Mouse (Mus musculus): ENCODE data around the gene Anxa4. TPM values are rescaled to one million over a fixed set of nuclear protein-coding genes. Genes with fewer than 3 reads are reported as not detected.

Gene Anxa4
- polyA plus RNA-seq, 1 experiment, result 27.8 TPM

GRCm38 (mm10) chr6:86772631-86773030 is 20.8 kb downstream of the Anxa4 start:
- no peaks in the 10 kb centered on the region for H3K36me3 ChIP-seq (ENCODE audit: control insufficient read depth, insufficient read depth, low read length)
- no peak overlapping the region for H3K4me3 ChIP-seq (ENCODE audit: control insufficient read depth, insufficient read depth, low read length)
- no peak for DNase-seq
- TF ChIP-seq POLR2A (IDR thresholded peaks at IDR 0.05; ENCODE audit: control insufficient read depth, extremely low read depth, insufficient read depth, low read length, poor library complexity) (no peak), CTCF (IDR thresholded peaks at IDR 0.05; ENCODE audit: borderline replicate concordance, control insufficient read depth, extremely low read depth, insufficient read depth, low read length, poor library complexity) (no peak)
- H3K27ac ChIP-seq (ENCODE audit: control insufficient read depth, insufficient read depth, low read length), result no peak overlapping the region
- WGBS, result 90% methylated on average over 7 of the region's 7 CpGs
- H3K27me3 ChIP-seq (ENCODE audit: control insufficient read depth, insufficient read depth, low read length), result no peaks in the 10 kb centered on the region
- no peaks in the 10 kb centered on the region for H3K4me1 ChIP-seq (replicated peaks; ENCODE audit: control insufficient read depth, insufficient read depth, low read length)

GRCm38 (mm10) chr6:86768938-86769337 is 24.4 kb downstream of the Anxa4 start:
- Histone ChIP-seq H3K36me3 (ENCODE audit: control insufficient read depth, insufficient read depth, low read length) (no peaks in the 10 kb centered on the region), H3K27me3 (ENCODE audit: control insufficient read depth, insufficient read depth, low read length) (no peaks in the 10 kb centered on the region), H3K4me1 (replicated peaks; ENCODE audit: control insufficient read depth, insufficient read depth, low read length) (no peaks in the 10 kb centered on the region), H3K27ac (ENCODE audit: control insufficient read depth, insufficient read depth, low read length) (no peak overlapping the region), H3K4me3 (ENCODE audit: control insufficient read depth, insufficient read depth, low read length) (no peak overlapping the region)
- 93% methylated on average over 4 of the region's 4 CpGs for WGBS
- no peak for TF ChIP-seq CTCF (IDR thresholded peaks at IDR 0.05; ENCODE audit: borderline replicate concordance, control insufficient read depth, extremely low read depth, insufficient read depth, low read length, poor library complexity)
- no peak for TF ChIP-seq POLR2A (IDR thresholded peaks at IDR 0.05; ENCODE audit: control insufficient read depth, extremely low read depth, insufficient read depth, low read length, poor library complexity)
- no peak for DNase-seq

GRCm38 (mm10) chr6:86768186-86768776 is 25.1 kb downstream of the Anxa4 start:
- 92% methylated on average over 4 of the region's 4 CpGs for WGBS
- no peaks in the 10 kb centered on the region for H3K4me1 ChIP-seq (replicated peaks; ENCODE audit: control insufficient read depth, insufficient read depth, low read length)
- no peaks in the 10 kb centered on the region for H3K36me3 ChIP-seq (ENCODE audit: control insufficient read depth, insufficient read depth, low read length)
- H3K27ac ChIP-seq (ENCODE audit: control insufficient read depth, insufficient read depth, low read length), result no peak overlapping the region
- no peak for DNase-seq
- TF ChIP-seq POLR2A (IDR thresholded peaks at IDR 0.05; ENCODE audit: control insufficient read depth, extremely low read depth, insufficient read depth, low read length, poor library complexity) (no peak), CTCF (IDR thresholded peaks at IDR 0.05; ENCODE audit: borderline replicate concordance, control insufficient read depth, extremely low read depth, insufficient read depth, low read length, poor library complexity) (no peak)
- no peak overlapping the region for H3K4me3 ChIP-seq (ENCODE audit: control insufficient read depth, insufficient read depth, low read length)
- no peaks in the 10 kb centered on the region for H3K27me3 ChIP-seq (ENCODE audit: control insufficient read depth, insufficient read depth, low read length)

GRCm38 (mm10) chr6:86767465-86767864 is 25.9 kb downstream of the Anxa4 start:
- no peaks in the 10 kb centered on the region for H3K4me1 ChIP-seq (replicated peaks; ENCODE audit: control insufficient read depth, insufficient read depth, low read length)
- no peaks in the 10 kb centered on the region for H3K27me3 ChIP-seq (ENCODE audit: control insufficient read depth, insufficient read depth, low read length)
- no peak overlapping the region for H3K27ac ChIP-seq (ENCODE audit: control insufficient read depth, insufficient read depth, low read length)
- DNase-seq, result no peak
- no peak for TF ChIP-seq CTCF (IDR thresholded peaks at IDR 0.05; ENCODE audit: borderline replicate concordance, control insufficient read depth, extremely low read depth, insufficient read depth, low read length, poor library complexity)
- TF ChIP-seq POLR2A (IDR thresholded peaks at IDR 0.05; ENCODE audit: control insufficient read depth, extremely low read depth, insufficient read depth, low read length, poor library complexity), result no peak
- H3K36me3 ChIP-seq (ENCODE audit: control insufficient read depth, insufficient read depth, low read length), result no peaks in the 10 kb centered on the region
- no peak overlapping the region for H3K4me3 ChIP-seq (ENCODE audit: control insufficient read depth, insufficient read depth, low read length)
- 63% methylated on average over 3 of the region's 3 CpGs for WGBS

GRCm38 (mm10) chr6:86765637-86766059 is 27.7 kb downstream of the Anxa4 start:
- TF ChIP-seq CTCF (IDR thresholded peaks at IDR 0.05; ENCODE audit: borderline replicate concordance, control insufficient read depth, extremely low read depth, insufficient read depth, low read length, poor library complexity), result no peak
- TF ChIP-seq POLR2A (IDR thresholded peaks at IDR 0.05; ENCODE audit: control insufficient read depth, extremely low read depth, insufficient read depth, low read length, poor library complexity), result no peak
- 25% methylated on average over 6 of the region's 6 CpGs for WGBS
- Histone ChIP-seq H3K36me3 (ENCODE audit: control insufficient read depth, insufficient read depth, low read length) (no peaks in the 10 kb centered on the region), H3K27ac (ENCODE audit: control insufficient read depth, insufficient read depth, low read length) (no peak overlapping the region), H3K4me1 (replicated peaks; ENCODE audit: control insufficient read depth, insufficient read depth, low read length) (no peaks in the 10 kb centered on the region), H3K4me3 (ENCODE audit: control insufficient read depth, insufficient read depth, low read length) (no peak overlapping the region), H3K27me3 (ENCODE audit: control insufficient read depth, insufficient read depth, low read length) (no peaks in the 10 kb centered on the region)
- DNase-seq, result no peak

- no peak for DNase-seq
- Histone ChIP-seq H3K4me3 (ENCODE audit: control insufficient read depth, insufficient read depth, low read length) (no peak overlapping the region), H3K27ac (ENCODE audit: control insufficient read depth, insufficient read depth, low read length) (no peak overlapping the region), H3K4me1 (replicated peaks; ENCODE audit: control insufficient read depth, insufficient read depth, low read length) (no peaks in the 10 kb centered on the region), H3K27me3 (ENCODE audit: control insufficient read depth, insufficient read depth, low read length) (no peaks in the 10 kb centered on the region), H3K36me3 (ENCODE audit: control insufficient read depth, insufficient read depth, low read length) (no peaks in the 10 kb centered on the region)
- no peak for TF ChIP-seq POLR2A (IDR thresholded peaks at IDR 0.05; ENCODE audit: control insufficient read depth, extremely low read depth, insufficient read depth, low read length, poor library complexity)
- no peak for TF ChIP-seq CTCF (IDR thresholded peaks at IDR 0.05; ENCODE audit: borderline replicate concordance, control insufficient read depth, extremely low read depth, insufficient read depth, low read length, poor library complexity)
- WGBS, result 75% methylated on average over 10 of the region's 10 CpGs
Observed at GRCm38 (mm10) chr6:86754105-86754863, 39.1 kb downstream of the Anxa4 start.

Measured in thymus, adult 2 months (tissue).